Comparison of ENCODE assay signal across 8 mouse cellular contexts in genomic region chr12:21111116-21111475, GRCm38 (mm10).
DNase-seq lines count a peak whose midpoint lies in the region; ATAC-seq lines count a peak whose summit lies in the region.
"Not testable (repeated sequence)": the region's sequence is repeated elsewhere in the genome, so short reads cannot be mapped to it uniquely, and the experiment has no call there.

No protein-coding gene starts in this region.

- not testable (repeated sequence) for H3K27me3 ChIP-seq in embryonic facial prominence, embryonic 10.5 days (replicated peaks; ENCODE audit: low read depth, poor library complexity, severe bottlenecking); forebrain, embryonic 16.5 days (replicated peaks; ENCODE audit: control insufficient read depth, insufficient read depth, low read length); hindbrain, embryonic 12.5 days; kidney, embryonic 16.5 days (ENCODE audit: insufficient read depth, low read length); midbrain, embryonic 15.5 days (replicated peaks); stomach, embryonic 16.5 days (ENCODE audit: control insufficient read depth, insufficient read depth, low read length)
- H3K27me3 ChIP-seq in liver, embryonic 16.5 days (ENCODE audit: control insufficient read depth, insufficient read depth, low read depth, low read length), result peaks cover 15% of the 10 kb centered on the region

- WGBS in embryonic facial prominence, embryonic 10.5 days, result 4% methylated on average over 8 of the region's 8 CpGs
- 2% methylated on average over 8 of the region's 8 CpGs for WGBS in forebrain, embryonic 16.5 days
- WGBS in hindbrain, embryonic 12.5 days, result 5% methylated on average over 8 of the region's 8 CpGs
- WGBS in kidney, embryonic 16.5 days, result 2% methylated on average over 8 of the region's 8 CpGs
- WGBS in liver, embryonic 16.5 days (ENCODE audit: insufficient replicate concordance), result under 1% methylated on average over 8 of the region's 8 CpGs
- WGBS in midbrain, embryonic 15.5 days, result 2% methylated on average over 8 of the region's 8 CpGs
- 4% methylated on average over 8 of the region's 8 CpGs for WGBS in stomach, embryonic 16.5 days

- H3K9ac ChIP-seq in ES-E14 (ENCODE audit: insufficient read depth, low read depth, low read length, poor library complexity, severe bottlenecking), result peak overlapping the region; percentile 69
- H3K9ac ChIP-seq in forebrain, embryonic 16.5 days (replicated peaks; ENCODE audit: low read depth, low read length), result peak overlapping the region; percentile 66
- H3K9ac ChIP-seq in hindbrain, embryonic 12.5 days, result peak overlapping the region; percentile 89
- peak overlapping the region; percentile 84 for H3K9ac ChIP-seq in kidney, embryonic 16.5 days (replicated peaks; ENCODE audit: low read length)
- peak overlapping the region; percentile 55 for H3K9ac ChIP-seq in liver, embryonic 16.5 days (ENCODE audit: low read depth, low read length)
- H3K9ac ChIP-seq in midbrain, embryonic 15.5 days, result peak overlapping the region; percentile 82
- H3K9ac ChIP-seq in stomach, embryonic 16.5 days (ENCODE audit: low read length), result peak overlapping the region; percentile 90

- H3K27ac ChIP-seq in ES-E14 (ENCODE audit: insufficient read depth, low read depth, low read length, poor library complexity, severe bottlenecking); liver, embryonic 16.5 days (ENCODE audit: low read length): not testable (repeated sequence)
- peak overlapping the region; percentile 96 for H3K27ac ChIP-seq in embryonic facial prominence, embryonic 10.5 days (replicated peaks)
- H3K27ac ChIP-seq in forebrain, embryonic 16.5 days (ENCODE audit: low read length), result peak overlapping the region; percentile 89
- peak overlapping the region; percentile 90 for H3K27ac ChIP-seq in hindbrain, embryonic 12.5 days
- peak overlapping the region; percentile 56; the same call in 1 of the 2 replicates for H3K27ac ChIP-seq in kidney, embryonic 16.5 days (ENCODE audit: low read length)
- peak overlapping the region; percentile 92 for H3K27ac ChIP-seq in midbrain, embryonic 15.5 days
- H3K27ac ChIP-seq in stomach, embryonic 16.5 days (ENCODE audit: low read length), result peak overlapping the region; percentile 66

- H3K36me3 ChIP-seq in ES-E14 (ENCODE audit: control insufficient read depth, insufficient read depth, low read length, poor library complexity, severe bottlenecking); embryonic facial prominence, embryonic 10.5 days (replicated peaks); forebrain, embryonic 16.5 days (ENCODE audit: control insufficient read depth, insufficient read depth); hindbrain, embryonic 12.5 days; kidney, embryonic 16.5 days (ENCODE audit: insufficient read depth, low read length); liver, embryonic 16.5 days (ENCODE audit: control insufficient read depth, insufficient read depth); midbrain, embryonic 15.5 days (replicated peaks); stomach, embryonic 16.5 days (ENCODE audit: control insufficient read depth, insufficient read depth, low read length): not testable (repeated sequence)

- not testable (repeated sequence) for H3K9me3 ChIP-seq in ES-E14 (ENCODE audit: control insufficient read depth, insufficient read depth, low read depth, low read length); embryonic facial prominence, embryonic 10.5 days; forebrain, embryonic 16.5 days (ENCODE audit: control insufficient read depth, low read length); hindbrain, embryonic 12.5 days (replicated peaks); kidney, embryonic 16.5 days (ENCODE audit: low read length); liver, embryonic 16.5 days (replicated peaks; ENCODE audit: control insufficient read depth, low read length); midbrain, embryonic 15.5 days; stomach, embryonic 16.5 days (replicated peaks; ENCODE audit: control insufficient read depth, low read length)

- in situ Hi-C loops in ES-E14 (cut with MboI; ENCODE audit: low sequenced_read_pairs in 2 of 2, unreplicated experiment in 2 of 2), result not testable (repeated sequence)

- ATAC-seq in forebrain, embryonic 16.5 days, result peak; percentile 79
- ATAC-seq in hindbrain, embryonic 12.5 days (ENCODE audit: low FRiP score), result peak; percentile 79
- ATAC-seq in kidney, embryonic 16.5 days (ENCODE audit: low FRiP score, low TSS enrichment), result peak; percentile 82
- peak; percentile 44; the same call in 1 of the 2 replicates for ATAC-seq in liver, embryonic 16.5 days (ENCODE audit: low read depth)
- ATAC-seq in midbrain, embryonic 15.5 days (replicated peaks), result peak; percentile 85
- ATAC-seq in stomach, embryonic 16.5 days (ENCODE audit: insufficient read depth, low FRiP score), result peak; percentile 54; the same call in 1 of the 2 replicates

- H3K4me3 ChIP-seq in ES-E14 (ENCODE audit: insufficient read depth in 1 of 2, low read depth in 1 of 2, low read length in 2 of 2, poor library complexity in 1 of 2, severe bottlenecking in 1 of 2), result peak overlapping the region; percentile 84 to 94
- H3K4me3 ChIP-seq in embryonic facial prominence, embryonic 10.5 days, result peak overlapping the region; percentile 90
- H3K4me3 ChIP-seq in forebrain, embryonic 16.5 days (replicated peaks; ENCODE audit: low read length), result peak overlapping the region; percentile 52
- peak overlapping the region; percentile 84 for H3K4me3 ChIP-seq in hindbrain, embryonic 12.5 days
- peak overlapping the region; percentile 72 for H3K4me3 ChIP-seq in kidney, embryonic 16.5 days (ENCODE audit: low read length)
- peak overlapping the region; percentile 65 for H3K4me3 ChIP-seq in liver, embryonic 16.5 days (ENCODE audit: low read depth, low read length)
- peak overlapping the region; percentile 95 for H3K4me3 ChIP-seq in midbrain, embryonic 15.5 days
- H3K4me3 ChIP-seq in stomach, embryonic 16.5 days (replicated peaks; ENCODE audit: low read length), result peak overlapping the region; percentile 72

- H3K4me2 ChIP-seq in forebrain, embryonic 16.5 days (ENCODE audit: low read length), result peak overlapping the region; percentile 76
- H3K4me2 ChIP-seq in hindbrain, embryonic 12.5 days (replicated peaks), result peak overlapping the region; percentile 60
- peak overlapping the region; percentile 75 for H3K4me2 ChIP-seq in kidney, embryonic 16.5 days (replicated peaks; ENCODE audit: low read depth, low read length)
- peak overlapping the region; percentile 83 for H3K4me2 ChIP-seq in liver, embryonic 16.5 days (ENCODE audit: low read depth, low read length)
- peak overlapping the region; percentile 77 for H3K4me2 ChIP-seq in midbrain, embryonic 15.5 days
- peak overlapping the region; percentile 88 for H3K4me2 ChIP-seq in stomach, embryonic 16.5 days (ENCODE audit: low read depth, low read length)

- not testable (repeated sequence) for H3K4me1 ChIP-seq in ES-E14 (ENCODE audit: control insufficient read depth in 2 of 2, insufficient read depth in 2 of 2, low read length in 2 of 2, poor library complexity in 1 of 2); embryonic facial prominence, embryonic 10.5 days; forebrain, embryonic 16.5 days (replicated peaks; ENCODE audit: control insufficient read depth, insufficient read depth, low read length); hindbrain, embryonic 12.5 days; kidney, embryonic 16.5 days (ENCODE audit: insufficient read depth, low read length); liver, embryonic 16.5 days (ENCODE audit: control insufficient read depth, low read depth, low read length); midbrain, embryonic 15.5 days; stomach, embryonic 16.5 days (ENCODE audit: control insufficient read depth, insufficient read depth, low read length)

- DNase-seq in ES-E14 (ENCODE audit: low read depth, low spot score); embryonic facial prominence, embryonic 10.5 days (ENCODE audit: low spot score): not testable (repeated sequence)
